Mouse (Mus musculus): ENCODE data around the gene Lhx3.

- no peak for TF ChIP-seq CTCF (IDR thresholded peaks at IDR 0.05; ENCODE audit: low read depth, low read length)
- no peak for TF ChIP-seq POLR2A (IDR thresholded peaks at IDR 0.05; ENCODE audit: borderline replicate concordance, low read depth, low read length)
Observed at GRCm38 (mm10) chr2:26201926-26202848, 5.9 kb downstream of the Lhx3 start.
